Mouse (Mus musculus) CH12.LX (cell line): Measurements from ENCODE around the gene Zfp617. TPM values are rescaled to one million over a fixed set of nuclear protein-coding genes. Genes with fewer than 3 reads are reported as not detected.
A peak's percentile ranks its signal among the peaks of the same experiment; 100 is the strongest.
"Not testable (repeated sequence)": the region's sequence is repeated elsewhere in the genome, so short reads cannot be mapped to it uniquely, and the experiment has no call there.

Experiments used
- DNase-seq: peaks from one replicate; pipeline ENCODE4 v3.0.0-alpha.2; 2013; ENCODE audit errors: extremely low read depth
- H3K27ac ChIP-seq: 2 replicates; pipeline ENCODE4 v1.5.1; 2012; ENCODE audit warnings: low read depth, mild to moderate bottlenecking, control low read depth, moderate library complexity; ENCODE audit not compliant: insufficient read depth
- H3K27me3 ChIP-seq: replicated peaks from 2 replicates; pipeline ENCODE3; 2012; ENCODE audit warnings: inconsistent platforms
- H3K36me3 ChIP-seq, 2 experiments: replicated peaks in 1 of 2; 2 replicates each; pipeline versions ENCODE3 to v1.6.1; 2012; ENCODE audit warnings: inconsistent platforms in 1 of 2, low read length in 1 of 2, mild to moderate bottlenecking in 1 of 2, mixed read lengths in 1 of 2, moderate library complexity in 1 of 2; ENCODE audit not compliant: control insufficient read depth in 1 of 2, insufficient read depth in 1 of 2
- H3K4me1 ChIP-seq, 2 experiments: 2 replicates each; pipeline ENCODE4 v1.6.1; 2012; ENCODE audit warnings: inconsistent platforms in 1 of 2, moderate library complexity in 1 of 2; ENCODE audit not compliant: insufficient read depth in 2 of 2, control insufficient read depth in 1 of 2
- H3K4me2 ChIP-seq: 2 replicates; pipeline ENCODE4 v1.6.1; 2012; ENCODE audit warnings: low read depth, mild to moderate bottlenecking, control low read depth; ENCODE audit not compliant: poor library complexity, insufficient read depth, severe bottlenecking
- H3K4me3 ChIP-seq, 3 experiments: fragments of 150-350 bp in 1 of 3; sonication (generic) in 1 of 3; replicated peaks in 1 of 3; 2 replicates each; pipeline versions ENCODE3 to v1.5.1; 2011 to 2012; ENCODE audit warnings: low read depth in 2 of 3, low read length in 2 of 3, mild to moderate bottlenecking in 2 of 3, moderate library complexity in 2 of 3, control low read depth in 1 of 3, improper control_type of control experiment in 1 of 3, inconsistent platforms in 1 of 3, mixed read lengths in 1 of 3; ENCODE audit not compliant: poor library complexity in 1 of 3
- H3K79me2 ChIP-seq: replicated peaks from 2 replicates; pipeline ENCODE4 v1.6.1; 2012; ENCODE audit warnings: mild to moderate bottlenecking, moderate library complexity; ENCODE audit not compliant: control insufficient read depth, poor library complexity, insufficient read depth, severe bottlenecking; ENCODE audit errors: extremely low read depth
- H3K9ac ChIP-seq: 2 replicates; pipeline ENCODE4 v1.6.1; 2012; ENCODE audit warnings: low read depth, mild to moderate bottlenecking, control low read depth, moderate library complexity; ENCODE audit not compliant: insufficient read depth
- H3K9me3 ChIP-seq: replicated peaks from 2 replicates; pipeline ENCODE3; 2012; ENCODE audit warnings: low read length, inconsistent platforms, mixed read lengths
- CHD1 ChIP-seq: IDR thresholded peaks from 2 replicates; pipeline ENCODE4 v1.6.1; 2012; ENCODE audit warnings: low read depth, low read length, improper control_type of control experiment, inconsistent platforms
- E2F4 ChIP-seq: IDR thresholded peaks from 2 replicates; pipeline ENCODE4 v1.6.1; 2011; ENCODE audit warnings: low read depth, low read length, improper control_type of control experiment; ENCODE audit not compliant: insufficient replicate concordance
- ELF1 ChIP-seq: IDR thresholded peaks from 2 replicates; pipeline ENCODE4 v1.6.1; 2014; ENCODE audit warnings: low read depth, mild to moderate bottlenecking, inconsistent platforms, low read length, improper control_type of control experiment
- EP300 ChIP-seq: IDR thresholded peaks from 2 replicates; pipeline ENCODE4 v1.6.1; 2011; ENCODE audit warnings: low read length, improper control_type of control experiment
- IRF4 ChIP-seq: IDR thresholded peaks from 2 replicates; pipeline ENCODE4 v1.6.1; 2014; ENCODE audit warnings: low read depth, mild to moderate bottlenecking, inconsistent platforms, low read length, improper control_type of control experiment
- MAX ChIP-seq: IDR thresholded peaks from 2 replicates; pipeline ENCODE4 v1.6.1; 2011; ENCODE audit warnings: low read length, improper control_type of control experiment
- NELFE ChIP-seq: IDR thresholded peaks from 2 replicates; pipeline ENCODE4 v1.6.1; 2011; ENCODE audit warnings: low read depth, low read length, improper control_type of control experiment
- NRF1 ChIP-seq: IDR thresholded peaks from 2 replicates; pipeline ENCODE4 v1.6.1; 2014; ENCODE audit warnings: low read depth, mild to moderate bottlenecking, inconsistent platforms, low read length, improper control_type of control experiment, moderate library complexity
- PAX5 ChIP-seq: IDR thresholded peaks from 2 replicates; pipeline ENCODE4 v1.6.1; 2012; ENCODE audit warnings: low read length, inconsistent platforms, mixed read lengths
- SIN3A ChIP-seq: IDR thresholded peaks from 2 replicates; pipeline ENCODE4 v1.6.1; 2012; ENCODE audit warnings: low read length, improper control_type of control experiment, inconsistent platforms
- SMC3 ChIP-seq: IDR thresholded peaks from 2 replicates; pipeline ENCODE4 v1.6.1; 2011; ENCODE audit warnings: low read depth, low read length, improper control_type of control experiment
- ZNF384 ChIP-seq: IDR thresholded peaks from 2 replicates; pipeline ENCODE4 v1.6.1; 2012; ENCODE audit warnings: low read depth, low read length, improper control_type of control experiment, inconsistent platforms
- dilution Hi-C: fragments of 300-500 bp; cut with MboI; formaldehyde crosslinking; loops from 2 replicates; pipeline ENCODE4 v1.14.3; 2020; ENCODE audit warnings: low sequenced_read_pairs; ENCODE audit not compliant: extremely low pct_unique_long_range_greater_than_20kb, extremely low pct_ligation_motif_present
- in situ Hi-C: fragments of 300-500 bp; cut with MboI; formaldehyde crosslinking; loops from 3 replicates; pipeline ENCODE4 v1.14.3; 2019; ENCODE audit warnings: low sequenced_read_pairs, low pct_ligation_motif_present, low pct_unique_long_range_greater_than_20kb, mixed read lengths
- polyA plus RNA-seq: library from polyadenylated mRNA; unstranded; fragments of >175 nt; gene quantifications from 2 replicates; pipeline ENCODE4 v1.2.1, GENCODE M21; 2012; ENCODE audit warnings: low read depth; ENCODE audit not compliant: insufficient read length
- total RNA-seq, 2 experiments: library from RNA; depleted of rRNA; stranded (reverse); fragments of 300-350 nt in 1 of 2; fragments of >200 nt in 1 of 2; gene quantifications; 2 replicates each; pipeline ENCODE4 v1.2.3; 2012 to 2014

The Zfp617 gene
- total and polyA plus RNA-seq, 3 experiments, result 8.6 to 24.9 (median 9.5) TPM

DNA sequence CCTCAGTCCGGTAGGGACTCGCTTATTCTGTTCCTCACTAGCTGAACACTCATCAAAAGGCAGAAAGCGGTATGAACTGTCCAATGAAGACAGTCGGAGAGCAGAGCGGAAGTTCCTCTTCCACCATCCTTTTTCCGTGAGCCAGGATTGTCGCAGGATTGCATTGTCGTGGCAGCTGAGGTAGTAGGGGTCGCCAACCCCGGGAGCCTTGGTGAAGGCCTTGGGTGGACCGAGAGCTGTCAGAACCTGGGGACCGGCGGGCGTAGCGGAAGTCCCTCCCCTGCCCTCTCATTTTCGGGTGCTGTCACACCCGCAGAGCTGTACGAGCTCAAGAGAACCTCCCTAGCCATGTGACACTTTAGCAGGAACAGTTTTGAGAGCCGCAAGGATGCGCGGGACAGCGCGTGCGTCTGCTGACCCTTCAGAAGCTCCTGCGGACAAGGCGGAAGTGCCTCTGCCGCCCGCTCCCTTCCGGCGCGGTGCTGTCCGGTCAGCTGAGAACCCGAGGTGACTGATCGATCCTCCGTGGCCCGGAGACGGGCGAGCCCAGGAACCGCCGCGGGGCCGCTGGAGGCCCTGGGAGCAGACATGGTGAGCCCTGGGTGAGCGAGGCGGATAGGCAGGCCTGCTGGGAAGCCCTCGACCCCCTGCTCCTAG is 26.7 kb upstream of the Zfp617 start, which contains the start of gene Zfp709 (continued):
- peak; percentile 74 for TF ChIP-seq NRF1
- no peak for TF ChIP-seq SMC3
- no peak for TF ChIP-seq PAX5
- TF ChIP-seq CHD1, result no peak
- TF ChIP-seq SIN3A, result 0 out of 2 replicates have a peak, but pooled peaks have one; percentile 36
- peak; percentile 87 for TF ChIP-seq ELF1
- TF ChIP-seq NELFE, result peak; percentile 64
- TF ChIP-seq EP300, result no peak
- TF ChIP-seq ZNF384, result no peak
- no peak for TF ChIP-seq IRF4
- peak; percentile 52; the same call in 1 of the 2 replicates for TF ChIP-seq MAX
- TF ChIP-seq E2F4, result no peak
- TF ChIP-seq, all 38 proteins: peak for 11

DNA sequence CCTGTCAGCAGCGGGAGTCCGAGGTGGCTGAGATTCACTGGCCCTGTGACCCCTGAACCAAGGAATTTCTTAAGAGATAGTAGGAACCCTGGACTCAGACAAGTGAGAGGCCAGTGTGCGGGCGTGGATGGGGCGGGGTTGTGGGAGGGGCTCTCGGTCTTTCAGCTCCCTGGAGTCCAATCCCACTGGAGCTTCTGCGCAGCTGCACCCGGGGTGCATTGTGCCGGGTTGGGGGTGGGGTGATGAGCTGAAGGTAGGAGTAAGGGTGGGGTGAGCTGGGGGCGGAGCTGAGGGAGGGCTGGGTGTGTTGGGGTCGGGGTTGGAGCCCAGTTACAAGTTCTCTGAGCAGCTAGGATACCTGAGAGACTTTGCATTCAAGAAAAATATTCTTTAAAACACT is 7.8 kb upstream of the Zfp617 start:
- H3K4me3 ChIP-seq, DNase-seq, H3K79me2 ChIP-seq, H3K27me3 ChIP-seq, dilution Hi-C loops, in situ Hi-C loops, H3K9ac ChIP-seq, H3K4me2 ChIP-seq, H3K36me3 ChIP-seq, H3K27ac ChIP-seq, H3K9me3 ChIP-seq, H3K4me1 ChIP-seq: not testable (repeated sequence)

DNA sequence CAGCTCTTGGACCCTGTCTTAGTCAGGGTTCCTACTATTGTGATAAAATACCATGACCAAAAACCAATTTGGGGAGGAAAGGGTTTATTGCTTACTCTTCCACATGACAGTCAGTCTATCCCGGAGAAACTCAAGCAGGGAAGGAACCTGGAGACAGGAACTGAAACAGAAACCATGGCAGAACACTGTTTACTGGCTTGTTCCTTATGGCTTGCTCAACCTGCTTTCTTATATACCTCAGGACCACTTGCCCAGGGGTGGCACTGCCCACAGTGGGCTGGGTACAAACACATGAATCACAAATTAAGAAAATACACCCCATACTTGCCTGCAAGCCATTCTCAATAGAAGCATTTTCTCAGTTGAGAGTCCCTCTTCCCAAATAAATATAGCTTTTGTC is 5.4 kb upstream of the Zfp617 start:
- H3K27ac ChIP-seq, H3K36me3 ChIP-seq, in situ Hi-C loops, dilution Hi-C loops, DNase-seq, H3K4me1 ChIP-seq, H3K27me3 ChIP-seq, H3K4me2 ChIP-seq, H3K9me3 ChIP-seq, H3K4me3 ChIP-seq, H3K9ac ChIP-seq, H3K79me2 ChIP-seq: not testable (repeated sequence)
